Mouse (Mus musculus) cortical plate, adult 2 months (tissue): ENCODE measurements around the gene Cat. TPM values are rescaled to one million over a fixed set of nuclear protein-coding genes. Genes with fewer than 3 reads are reported as not detected.

Experiments used
- H3K27ac ChIP-seq: fragments of 200-500 bp; 2 replicates; pipeline ENCODE4 v1.5.1; 2012; ENCODE audit warnings: low read length, control low read depth, inconsistent platforms; ENCODE audit not compliant: insufficient read depth
- H3K4me1 ChIP-seq: fragments of 200-500 bp; 2 replicates; pipeline ENCODE4 v1.6.1; 2011; ENCODE audit warnings: low read length; ENCODE audit not compliant: control insufficient read depth, insufficient read depth
- H3K4me3 ChIP-seq: fragments of 200-500 bp; 2 replicates; pipeline ENCODE4 v1.5.1; 2011; ENCODE audit warnings: mild to moderate bottlenecking, low read length, control low read depth; ENCODE audit not compliant: insufficient read depth
- CTCF ChIP-seq: fragments of 200-500 bp; IDR thresholded peaks from 2 replicates; pipeline ENCODE4 v1.5.1; 2011; ENCODE audit warnings: mild to moderate bottlenecking, control low read depth, low read length; ENCODE audit not compliant: insufficient read depth; ENCODE audit errors: extremely low read depth
- POLR2A ChIP-seq: fragments of 200-500 bp; IDR thresholded peaks from 2 replicates; pipeline ENCODE4 v1.6.1; 2011; ENCODE audit warnings: mild to moderate bottlenecking, low read length, control low read depth; ENCODE audit not compliant: insufficient read depth; ENCODE audit errors: extremely low read depth
- polyA plus RNA-seq: library from polyadenylated mRNA; depleted of rRNA; stranded (reverse); fragments of >200 nt; gene quantifications from 2 replicates; pipeline ENCODE4 v1.2.3, GENCODE M21; 2012

Cat gene
- polyA plus RNA-seq, 1 experiment: 45.5 TPM

DNA sequence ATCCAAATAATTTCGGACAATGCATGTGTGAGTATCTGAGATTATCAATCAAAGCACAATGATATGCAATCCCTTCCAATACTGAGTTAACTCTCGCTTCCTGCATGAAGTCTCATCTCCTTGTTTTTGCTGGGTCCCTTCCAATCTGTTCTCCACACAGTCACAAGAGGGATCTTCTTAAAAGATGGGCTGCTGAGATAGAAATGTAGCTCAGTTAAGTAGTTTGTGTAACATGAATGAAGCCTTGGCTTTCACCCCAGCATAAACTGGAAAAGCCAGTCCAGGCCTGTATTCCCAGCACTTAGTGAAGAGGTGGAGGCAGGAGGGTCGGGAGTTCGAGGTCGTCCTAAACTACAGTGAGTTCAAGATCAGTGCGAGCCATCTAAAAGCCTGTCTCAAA lies 38.6 kb downstream of the Cat start:
- Histone ChIP-seq H3K4me1 (no peaks in the 10 kb centered on the region), H3K27ac (no peak overlapping the region), H3K4me3 (no peak overlapping the region)
- TF ChIP-seq CTCF (no peak), POLR2A (no peak)

DNA sequence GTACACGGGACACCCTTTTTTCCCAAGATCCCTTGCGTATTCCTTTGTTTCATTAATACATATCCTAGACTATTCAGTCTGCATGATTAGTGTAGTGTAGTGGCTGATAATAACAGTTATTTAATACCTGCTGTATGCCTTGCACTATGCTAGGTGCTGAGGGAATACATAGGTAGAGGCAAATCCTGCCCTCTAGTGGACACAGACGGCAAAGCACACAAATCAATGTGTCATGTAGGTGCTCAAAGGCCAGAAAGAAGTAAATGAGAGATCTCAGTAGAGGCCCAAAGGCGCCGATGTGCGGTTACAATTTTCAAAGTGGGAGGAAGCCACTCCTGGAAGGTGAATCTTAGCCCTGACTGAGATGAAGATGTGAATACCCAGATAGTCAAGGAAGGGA lies 39.2 kb downstream of the Cat start:
- TF ChIP-seq POLR2A (no peak), CTCF (peak; percentile 78)
- Histone ChIP-seq H3K27ac (no peak overlapping the region), H3K4me1 (no peaks in the 10 kb centered on the region), H3K4me3 (no peak overlapping the region)

DNA sequence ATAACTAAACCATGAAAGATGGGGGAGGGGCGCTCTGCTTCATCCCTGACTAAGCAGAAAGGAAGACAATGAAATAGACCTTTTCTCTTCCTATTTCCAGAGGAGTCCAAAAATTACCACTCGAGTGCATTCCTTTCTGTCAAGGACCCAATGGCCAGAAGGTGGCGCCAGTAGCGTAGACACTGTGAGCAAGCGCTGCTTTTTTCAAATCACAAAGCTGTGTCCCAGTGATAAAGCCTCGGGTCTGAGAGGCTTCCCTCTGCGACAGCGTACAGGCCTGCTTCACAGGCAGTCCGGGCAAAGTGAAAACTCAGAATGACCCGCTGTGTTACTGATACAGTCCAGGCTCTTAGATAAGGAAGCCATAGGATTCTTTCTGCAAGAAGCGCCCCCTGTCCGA lies 45.2 kb downstream of the Cat start:
- H3K4me1 ChIP-seq: no peaks in the 10 kb centered on the region
- no peak overlapping the region for H3K27ac ChIP-seq
- no peak overlapping the region for H3K4me3 ChIP-seq
- no peak for TF ChIP-seq POLR2A
- TF ChIP-seq CTCF: peak; percentile 85

DNA sequence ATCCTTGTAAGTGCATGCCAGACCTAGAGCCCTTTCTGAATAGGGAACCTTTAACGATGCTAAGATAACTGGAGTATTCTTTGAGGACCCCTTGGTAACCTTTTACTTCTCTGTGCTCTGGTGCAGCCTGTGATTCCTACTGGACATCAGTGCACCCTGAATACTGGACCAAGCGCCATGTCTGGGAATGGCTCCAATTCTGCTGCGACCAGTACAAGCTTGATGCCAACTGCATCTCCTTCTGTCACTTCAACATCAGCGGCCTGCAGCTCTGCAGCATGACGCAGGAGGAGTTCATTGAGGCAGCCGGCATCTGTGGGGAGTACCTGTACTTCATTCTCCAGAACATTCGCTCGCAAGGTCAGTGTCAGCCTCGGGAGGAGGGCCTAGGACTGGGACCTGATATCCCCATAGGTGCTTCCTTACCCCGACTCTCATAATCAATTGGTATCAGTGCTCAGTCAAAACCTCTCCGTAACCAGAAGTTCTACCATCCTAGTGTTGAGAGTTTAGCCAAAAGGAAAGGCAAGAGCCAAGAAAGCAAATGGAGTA lies 45.8 kb downstream of the Cat start:
- Histone ChIP-seq H3K4me1 (no peaks in the 10 kb centered on the region), H3K4me3 (no peak overlapping the region), H3K27ac (no peak overlapping the region)
- no peak for TF ChIP-seq CTCF
- no peak for TF ChIP-seq POLR2A

DNA sequence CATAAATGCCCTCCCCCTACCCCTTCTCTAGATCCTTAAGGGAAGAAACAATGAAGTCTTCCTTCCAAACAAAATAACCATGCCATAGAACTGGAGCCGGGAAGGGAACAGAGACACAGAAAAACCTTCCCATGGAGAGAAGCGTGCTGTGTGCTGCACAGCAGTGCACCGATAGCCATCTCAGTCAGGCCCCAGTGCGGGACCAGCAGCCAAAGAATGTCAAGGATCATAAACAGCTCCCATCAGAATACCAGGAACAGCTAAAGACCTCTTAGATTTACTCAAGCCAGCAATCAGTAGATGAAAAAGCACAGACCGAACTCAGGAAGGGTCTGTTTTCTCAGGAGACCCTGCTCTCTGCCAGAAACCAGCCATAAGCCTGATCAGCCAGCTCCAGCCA lies 48.4 kb downstream of the Cat start:
- no peak overlapping the region for H3K27ac ChIP-seq
- TF ChIP-seq CTCF: no peak
- TF ChIP-seq POLR2A: no peak
- no peaks in the 10 kb centered on the region for H3K4me1 ChIP-seq
- H3K4me3 ChIP-seq: no peak overlapping the region

DNA sequence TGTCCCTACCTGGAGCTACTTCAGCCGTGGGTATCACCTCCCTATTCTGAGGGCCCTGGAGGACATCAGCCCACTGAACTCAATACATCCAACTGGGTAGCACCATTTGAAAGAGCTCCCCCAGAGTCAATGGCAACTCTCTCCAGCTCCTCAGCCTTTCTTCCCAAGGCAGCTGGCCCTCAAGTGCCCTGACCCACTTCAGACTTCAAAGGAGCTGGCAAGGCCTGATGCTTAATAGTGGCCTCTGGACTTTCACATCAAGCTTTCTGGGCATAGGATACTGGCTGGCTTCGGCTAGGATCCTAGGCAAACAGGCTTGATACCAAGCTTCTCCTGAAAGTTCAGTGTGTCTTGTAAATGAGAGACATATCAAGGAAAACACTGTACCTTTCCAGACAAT lies 49.9 kb downstream of the Cat start:
- no peak overlapping the region for H3K4me3 ChIP-seq
- no peak overlapping the region for H3K27ac ChIP-seq
- no peak for TF ChIP-seq CTCF
- TF ChIP-seq POLR2A: no peak
- no peaks in the 10 kb centered on the region for H3K4me1 ChIP-seq

DNA sequence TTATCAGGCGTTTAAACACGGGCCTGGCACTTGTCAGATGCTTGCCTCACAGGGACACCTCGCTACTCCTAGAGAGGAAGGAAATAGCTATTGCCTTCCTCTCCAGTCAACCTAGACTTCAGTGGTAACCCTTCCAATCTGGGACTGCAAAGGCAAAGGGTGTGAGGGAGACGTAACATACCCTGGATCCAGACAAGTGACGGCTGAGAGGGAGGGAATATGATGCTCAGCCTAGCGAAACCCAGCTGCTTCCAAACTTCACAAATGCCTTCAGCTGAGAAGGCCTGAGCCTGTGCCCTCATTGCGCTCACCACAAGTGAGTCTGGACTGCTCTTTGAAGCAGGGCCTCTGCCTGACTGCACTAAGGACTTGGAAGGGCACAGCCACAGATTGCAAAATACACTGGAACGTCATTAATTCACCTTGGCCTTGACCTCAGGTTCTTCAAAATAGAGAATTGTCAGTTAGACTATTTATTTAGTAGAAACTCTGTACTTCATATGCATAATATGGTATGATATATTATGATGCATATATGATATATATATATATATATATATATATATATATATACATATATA lies 52.2 kb downstream of the Cat start:
- TF ChIP-seq CTCF (no peak), POLR2A (no peak)
- no peak overlapping the region for H3K27ac ChIP-seq
- no peaks in the 10 kb centered on the region for H3K4me1 ChIP-seq
- no peak overlapping the region for H3K4me3 ChIP-seq

DNA sequence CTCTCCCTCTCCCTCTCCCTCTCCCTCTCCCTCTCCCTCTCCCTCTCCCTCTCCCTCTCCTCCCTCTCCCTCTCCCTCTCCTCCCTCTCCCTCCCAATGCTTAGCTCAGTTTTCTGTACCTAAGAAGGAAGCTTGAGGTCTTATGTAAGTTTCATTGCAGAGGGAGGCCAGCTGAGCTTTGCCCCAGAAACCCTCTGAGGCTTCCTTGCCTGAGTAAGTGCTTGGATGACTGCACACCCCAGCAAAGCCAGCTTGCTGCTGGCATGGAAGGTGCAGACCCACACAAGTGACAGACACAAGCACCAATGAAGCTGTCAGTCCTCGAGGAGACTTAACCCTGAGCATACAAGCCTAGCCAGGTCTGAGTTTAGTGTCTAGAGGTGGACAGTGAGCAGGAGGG lies 54.2 kb downstream of the Cat start:
- no peak overlapping the region for H3K4me3 ChIP-seq
- no peaks in the 10 kb centered on the region for H3K4me1 ChIP-seq
- H3K27ac ChIP-seq: no peak overlapping the region
- TF ChIP-seq POLR2A (no peak), CTCF (no peak)

DNA sequence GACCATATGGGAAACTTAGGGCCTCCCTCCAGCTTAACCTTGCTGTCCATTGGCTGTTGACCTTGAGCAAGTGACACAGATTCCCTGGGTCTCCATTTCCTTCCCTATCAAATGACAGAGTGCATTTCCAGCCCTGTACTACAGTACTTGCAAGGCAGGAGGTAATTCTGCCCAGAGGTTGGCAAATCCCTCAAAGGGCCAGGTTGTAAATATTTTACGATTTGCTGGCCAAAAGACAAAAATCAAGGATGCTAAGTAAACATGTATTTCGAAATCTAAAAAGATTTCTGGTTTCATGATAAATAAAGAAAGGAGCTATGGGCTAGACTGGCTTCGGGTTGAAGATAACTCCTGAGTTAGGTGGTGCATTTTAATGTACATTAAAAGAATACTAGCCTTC lies 56.6 kb downstream of the Cat start:
- no peaks in the 10 kb centered on the region; the same call in 1 of the 2 replicates for H3K4me1 ChIP-seq
- TF ChIP-seq CTCF: no peak
- no peak for TF ChIP-seq POLR2A
- no peak overlapping the region for H3K27ac ChIP-seq
- H3K4me3 ChIP-seq: no peak overlapping the region

DNA sequence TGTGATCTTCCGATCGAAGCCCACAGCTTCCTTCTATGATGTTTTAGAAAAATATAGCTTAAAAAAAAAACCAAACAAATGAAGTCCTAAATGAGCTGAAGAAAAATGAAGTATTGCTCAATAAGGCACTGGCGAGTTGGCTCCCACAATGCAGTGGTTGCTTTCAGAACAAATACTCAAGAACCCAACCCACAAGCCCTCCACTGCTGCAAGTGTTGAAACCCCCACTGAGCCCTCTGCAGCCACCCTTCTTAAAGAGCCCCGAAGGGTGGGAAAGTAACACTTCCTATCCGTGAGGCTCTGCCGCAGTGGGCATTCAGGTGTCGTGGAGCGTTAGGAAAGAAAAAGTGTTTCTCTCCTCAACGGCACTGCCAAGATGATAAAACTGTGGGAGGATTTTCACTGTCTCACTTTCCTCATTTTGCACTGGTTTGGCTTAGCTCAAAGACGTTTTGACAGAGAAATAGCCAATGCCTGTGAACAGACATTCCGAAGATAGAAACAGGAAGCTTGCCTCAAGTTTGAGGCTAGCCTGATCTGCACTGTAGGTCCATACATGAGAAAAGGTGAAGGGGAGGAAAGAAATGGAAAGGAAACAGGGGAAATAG lies 59.4 kb downstream of the Cat start:
- TF ChIP-seq CTCF (no peak), POLR2A (no peak)
- H3K27ac ChIP-seq: no peak overlapping the region

More for the DNA sequence above, 59.4 kb downstream of the Cat start:
- H3K4me1 ChIP-seq: no peaks in the 10 kb centered on the region; the same call in 1 of the 2 replicates
- H3K4me3 ChIP-seq: no peak overlapping the region
